Mouse (Mus musculus) kidney, adult 2 months (tissue): ENCODE results near the gene Mcur1. TPM values are rescaled to one million over a fixed set of nuclear protein-coding genes. Genes with fewer than 3 reads are reported as not detected.

Experiments
- DNase-seq: peaks from one replicate; pipeline ENCODE4 v3.0.0; 2021
- H3K27ac ChIP-seq: fragments of 200-500 bp; 2 replicates; pipeline ENCODE4 v1.5.1; 2012; ENCODE audit warnings: low read depth, low read length, control low read depth, inconsistent platforms; ENCODE audit not compliant: insufficient read depth
- H3K27me3 ChIP-seq: fragments of 200-500 bp; replicated peaks from 2 replicates; pipeline ENCODE4 v1.6.1; 2012; ENCODE audit warnings: mild to moderate bottlenecking, moderate library complexity, low read length, inconsistent platforms; ENCODE audit not compliant: control insufficient read depth, insufficient read depth
- H3K36me3 ChIP-seq: fragments of 200-500 bp; 2 replicates; pipeline ENCODE4 v1.6.1; 2012; ENCODE audit warnings: mild to moderate bottlenecking, moderate library complexity, low read length, inconsistent platforms; ENCODE audit not compliant: control insufficient read depth, insufficient read depth
- H3K4me1 ChIP-seq: fragments of 200-500 bp; 2 replicates; pipeline ENCODE4 v1.6.1; 2011; ENCODE audit warnings: low read length; ENCODE audit not compliant: control insufficient read depth, insufficient read depth
- H3K4me3 ChIP-seq: fragments of 200-500 bp; 2 replicates; pipeline ENCODE4 v1.5.1; 2011; ENCODE audit warnings: mild to moderate bottlenecking, low read depth, low read length, control low read depth; ENCODE audit not compliant: insufficient read depth
- CTCF ChIP-seq: fragments of 200-500 bp; conservative IDR thresholded peaks from 2 replicates; pipeline ENCODE4 v1.5.1; 2011; ENCODE audit warnings: low read depth, mild to moderate bottlenecking, control low read depth, low read length, moderate library complexity, mixed read lengths; ENCODE audit not compliant: insufficient read depth, insufficient read length
- POLR2A ChIP-seq: fragments of 200-500 bp; IDR thresholded peaks from one replicate; pipeline ENCODE4 v1.6.1; 2011; ENCODE audit warnings: low read depth, low read length, control low read depth
- WGBS: fragments of 180-500 bp; shearing (Covaris S2); methylation state at CpG from one replicate; pipeline ENCODE4 v1.1.7; 2018; 5-methylcytosine and 5-hydroxymethylcytosine counted together
- polyA plus RNA-seq: library from polyadenylated mRNA; depleted of rRNA; stranded (reverse); fragments of >200 nt; gene quantifications from 2 replicates; pipeline ENCODE4 v1.2.3, GENCODE M21; 2012; rRNA removed

The Mcur1 gene
- polyA plus RNA-seq: 87.2 and 91.7 TPM in 2 replicates

DNA sequence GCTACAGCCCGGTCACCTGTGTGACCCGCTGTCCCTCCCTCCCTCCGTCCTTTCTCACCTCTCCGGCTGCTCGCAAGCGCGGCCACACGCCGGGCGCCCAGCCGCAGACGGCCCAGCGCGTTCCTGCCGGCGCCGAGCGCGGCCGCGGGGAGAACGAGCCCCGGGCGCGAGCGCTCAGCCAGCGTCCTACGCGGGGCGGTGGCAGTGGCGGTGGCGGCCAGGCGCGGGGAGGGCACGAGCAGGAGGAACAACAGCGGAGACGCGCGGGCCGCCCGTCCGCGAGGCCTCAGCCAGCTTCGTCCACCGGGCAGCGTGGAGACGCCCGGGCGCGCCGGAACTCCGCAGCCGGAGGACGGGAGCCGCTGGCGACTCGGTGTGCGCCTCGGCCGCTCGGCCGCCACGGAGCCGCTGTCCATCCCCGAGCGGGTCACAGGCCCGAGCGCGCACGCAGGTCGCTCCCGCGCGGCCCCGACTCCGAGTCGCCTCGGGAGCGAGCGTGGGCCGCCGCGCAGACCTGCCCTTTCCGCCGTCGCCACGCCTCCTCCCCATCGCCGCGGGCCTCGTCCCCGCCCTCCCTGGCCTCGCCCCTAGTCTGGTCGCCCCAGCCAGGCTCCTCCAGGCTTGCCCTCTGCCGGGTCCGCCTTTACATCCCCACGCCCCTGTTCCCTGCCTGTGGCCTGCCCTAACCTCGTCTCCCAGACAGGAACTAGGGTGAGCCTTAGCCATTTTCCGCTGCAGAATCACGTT, at the start of gene Mcur1:
TSS of gene Mcur1 (minus strand) at position 481 of the 747 bp plus-strand sequence.
- no peaks in the 10 kb centered on the region for H3K36me3 ChIP-seq
- TF ChIP-seq POLR2A: peak; percentile 66
- no peak for TF ChIP-seq CTCF
- DNase-seq: peak; percentile 98
- peak within 1 kb of the TSS; percentile 95 for H3K27ac ChIP-seq
- no peaks in the 10 kb centered on the region for H3K27me3 ChIP-seq
- under 1% methylated on average over 100 of the region's 100 CpGs for WGBS
- H3K4me3 ChIP-seq: peak within 1 kb of the TSS; percentile 82
- H3K4me1 ChIP-seq: peaks cover 22% of the 10 kb centered on the region

DNA sequence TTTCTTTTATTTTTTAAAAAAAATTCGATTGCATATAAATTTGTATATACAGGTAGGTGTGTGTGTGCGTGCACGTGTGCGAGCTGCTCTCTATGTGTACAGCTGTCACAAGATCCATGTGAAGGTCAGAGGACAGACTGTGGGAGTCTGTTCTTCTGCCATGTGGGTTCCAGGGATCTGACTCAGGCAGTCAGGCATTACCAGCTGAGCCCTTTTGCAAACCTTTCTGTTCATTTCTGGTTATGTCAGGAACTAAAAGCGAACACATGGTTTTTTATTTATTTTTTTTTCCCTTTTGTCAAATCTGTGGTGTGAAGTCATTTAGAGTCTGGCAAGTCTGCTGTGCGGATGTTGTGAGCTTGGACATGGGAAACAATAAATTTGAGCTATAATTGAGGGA, 48.9 kb upstream of the Mcur1 start:
- no peak for DNase-seq
- Histone ChIP-seq H3K4me1 (no peaks in the 10 kb centered on the region), H3K36me3 (no peaks in the 10 kb centered on the region), H3K4me3 (no peak overlapping the region), H3K27me3 (no peaks in the 10 kb centered on the region), H3K27ac (no peak overlapping the region)
- TF ChIP-seq CTCF (no peak), POLR2A (no peak)
- WGBS: 72% methylated on average over 6 of the region's 6 CpGs

DNA sequence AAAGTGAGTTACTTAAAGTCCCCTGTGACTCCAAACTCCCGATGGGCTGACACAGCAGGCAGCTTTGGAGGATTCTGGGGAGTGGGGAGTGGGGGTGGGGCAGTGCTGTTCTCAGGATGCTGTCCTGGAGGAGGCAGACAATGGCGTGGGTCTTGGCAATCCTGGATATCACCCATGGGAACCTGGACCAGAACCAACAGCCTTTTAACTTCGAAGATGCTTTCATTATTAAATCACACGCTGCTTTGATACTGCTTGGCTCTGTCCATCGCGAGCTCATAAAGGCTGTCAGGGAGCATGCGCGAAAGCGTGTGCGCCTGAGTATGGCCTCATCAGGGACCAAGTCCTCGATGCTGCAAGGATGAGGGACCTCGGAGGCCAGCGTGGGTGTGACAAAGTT, 43.1 kb upstream of the Mcur1 start:
- no peak overlapping the region for H3K4me3 ChIP-seq
- H3K36me3 ChIP-seq: no peaks in the 10 kb centered on the region
- H3K27me3 ChIP-seq: no peaks in the 10 kb centered on the region
- 55% methylated on average over 13 of the region's 13 CpGs for WGBS
- H3K27ac ChIP-seq: no peak overlapping the region
- no peaks in the 10 kb centered on the region for H3K4me1 ChIP-seq
- no peak for DNase-seq
- TF ChIP-seq POLR2A (no peak), CTCF (no peak)

DNA sequence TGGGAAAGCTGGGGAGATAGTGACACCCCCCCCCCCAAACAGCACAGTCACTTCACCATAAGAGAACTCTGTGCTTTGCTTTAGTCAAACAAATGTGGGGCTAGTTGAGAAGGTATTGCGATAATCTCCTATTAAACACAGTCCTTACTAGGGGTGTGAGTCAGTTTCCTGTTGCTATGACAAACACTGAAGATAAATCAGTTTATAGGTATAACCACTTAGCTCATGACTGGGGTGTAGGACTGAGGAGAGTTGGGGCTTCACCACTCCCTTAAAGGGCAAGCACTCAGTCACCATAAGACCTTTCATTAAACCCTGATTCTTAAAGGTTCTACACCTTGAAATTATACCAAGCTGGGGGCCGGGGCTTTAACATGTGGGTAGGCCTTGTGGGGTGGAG, 42.4 kb upstream of the Mcur1 start:
- H3K36me3 ChIP-seq: no peaks in the 10 kb centered on the region
- no peak for DNase-seq
- H3K27ac ChIP-seq: no peak overlapping the region
- TF ChIP-seq CTCF: no peak
- TF ChIP-seq POLR2A: no peak
- H3K4me3 ChIP-seq: no peak overlapping the region
- no peaks in the 10 kb centered on the region for H3K4me1 ChIP-seq
- WGBS: 96% methylated on average over 2 of the region's 2 CpGs
- H3K27me3 ChIP-seq: no peaks in the 10 kb centered on the region

DNA sequence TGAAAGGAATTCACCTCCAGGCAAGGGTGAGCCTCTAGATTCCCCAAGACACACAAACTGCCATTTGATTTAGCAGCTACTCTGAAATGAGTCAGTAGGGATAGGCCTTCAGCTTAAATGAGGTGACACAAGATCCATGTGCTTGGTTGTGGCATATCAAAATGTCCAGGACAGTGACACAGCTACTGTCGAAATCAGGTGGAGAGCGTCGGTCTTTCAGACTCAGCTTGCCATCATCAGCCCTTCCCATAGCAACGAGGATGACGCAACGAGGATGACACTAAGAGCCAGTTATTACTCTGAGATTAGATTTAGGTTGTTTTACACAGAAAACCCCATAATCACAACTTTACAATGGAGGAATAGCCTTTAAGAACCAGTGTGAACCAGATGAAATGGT, 41.0 kb upstream of the Mcur1 start:
- H3K4me1 ChIP-seq: no peaks in the 10 kb centered on the region
- H3K27me3 ChIP-seq: no peaks in the 10 kb centered on the region
- no peak overlapping the region for H3K4me3 ChIP-seq
- TF ChIP-seq POLR2A (no peak), CTCF (no peak)
- WGBS: 95% methylated on average over 6 of the region's 6 CpGs
- H3K27ac ChIP-seq: no peak overlapping the region
- no peaks in the 10 kb centered on the region for H3K36me3 ChIP-seq
- no peak for DNase-seq

DNA sequence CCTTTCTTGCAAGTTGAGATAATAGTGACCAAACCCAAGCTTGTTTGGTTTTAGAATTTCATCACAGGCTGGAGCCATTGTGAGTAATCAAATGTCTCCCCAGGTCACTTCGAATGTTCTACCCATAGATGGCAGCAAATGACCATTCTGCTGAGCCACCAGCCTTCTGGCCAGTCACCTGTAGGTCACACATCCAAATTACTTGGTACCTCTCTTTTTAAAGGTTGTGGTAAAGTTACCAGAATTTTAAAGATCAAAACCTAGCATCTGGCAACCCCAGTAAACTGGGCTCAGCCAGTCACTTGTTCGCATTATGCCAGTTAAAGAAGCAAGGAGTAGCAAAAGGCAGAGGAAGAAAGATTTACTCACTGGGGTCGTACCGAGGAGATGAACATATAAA, 35.9 kb upstream of the Mcur1 start:
- WGBS: 67% methylated on average over 4 of the region's 4 CpGs
- no peak overlapping the region for H3K4me3 ChIP-seq
- no peaks in the 10 kb centered on the region for H3K27me3 ChIP-seq
- peak; percentile 70 for DNase-seq
- no peak for TF ChIP-seq POLR2A
- TF ChIP-seq CTCF: peak; percentile 95
- H3K4me1 ChIP-seq: no peaks in the 10 kb centered on the region
- H3K27ac ChIP-seq: no peak overlapping the region
- no peaks in the 10 kb centered on the region for H3K36me3 ChIP-seq

DNA sequence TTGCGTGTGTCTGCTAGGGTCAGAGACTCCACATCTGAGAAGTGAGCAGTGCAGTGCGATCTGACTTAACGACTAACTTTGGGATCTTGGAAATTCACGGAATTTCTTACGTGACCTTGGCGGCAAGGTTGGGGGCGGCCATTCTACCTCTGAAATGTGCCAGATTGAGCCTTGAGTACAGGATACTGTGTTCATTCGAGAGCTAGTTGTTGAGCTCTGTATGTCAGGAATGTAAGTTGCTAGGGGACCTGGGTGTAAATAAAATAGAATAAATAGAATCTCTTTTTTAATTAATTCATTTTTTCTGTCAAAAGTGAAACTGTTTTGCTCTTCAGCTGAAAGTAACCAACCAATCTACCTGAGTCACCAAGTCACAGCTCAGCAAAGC, 32.7 kb upstream of the Mcur1 start:
- H3K27me3 ChIP-seq: no peaks in the 10 kb centered on the region
- TF ChIP-seq CTCF: no peak
- TF ChIP-seq POLR2A: no peak
- DNase-seq: no peak
- no peaks in the 10 kb centered on the region for H3K4me1 ChIP-seq
- peak overlapping the region; percentile 33; the same call in 1 of the 2 replicates for H3K4me3 ChIP-seq
- H3K27ac ChIP-seq: no peak overlapping the region
- no peaks in the 10 kb centered on the region for H3K36me3 ChIP-seq
- WGBS: 48% methylated on average over 8 of the region's 8 CpGs
